Mouse (Mus musculus) liver, adult 2 months (tissue): Measurements from ENCODE around the gene Bnc2. TPM values are rescaled to one million over a fixed set of nuclear protein-coding genes. Genes with fewer than 3 reads are reported as not detected.

Experiments
- DNase-seq: peaks from one replicate; pipeline ENCODE4 v3.0.0-alpha.2; 2011; ENCODE audit warnings: low read depth, low spot score; ENCODE audit errors: extremely low read depth
- H3K27ac ChIP-seq: fragments of 200-500 bp; replicated peaks from 2 replicates; pipeline ENCODE4 v1.5.1; 2012; ENCODE audit warnings: low read depth, mild to moderate bottlenecking, control low read depth, inconsistent platforms, low read length; ENCODE audit not compliant: insufficient read depth
- H3K27me3 ChIP-seq: fragments of 200-500 bp; 2 replicates; pipeline ENCODE4 v1.6.1; 2012; ENCODE audit warnings: mild to moderate bottlenecking, moderate library complexity, low read length, inconsistent platforms; ENCODE audit not compliant: control insufficient read depth, insufficient read depth
- H3K36me3 ChIP-seq: fragments of 200-500 bp; 2 replicates; pipeline ENCODE4 v1.6.1; 2012; ENCODE audit warnings: low read length, inconsistent platforms; ENCODE audit not compliant: control insufficient read depth, insufficient read depth
- H3K4me1 ChIP-seq: fragments of 200-500 bp; 2 replicates; pipeline ENCODE4 v1.6.1; 2011; ENCODE audit warnings: low read length; ENCODE audit not compliant: control insufficient read depth, insufficient read depth
- H3K4me3 ChIP-seq: fragments of 200-500 bp; 2 replicates; pipeline ENCODE4 v1.5.1; 2011; ENCODE audit warnings: low read depth, mild to moderate bottlenecking, control low read depth, low read length, moderate library complexity; ENCODE audit not compliant: insufficient read depth
- H3K79me2 ChIP-seq: fragments of 200-500 bp; 2 replicates; pipeline ENCODE4 v1.6.1; 2012; ENCODE audit warnings: inconsistent platforms, mild to moderate bottlenecking, low read length, moderate library complexity; ENCODE audit not compliant: control insufficient read depth, insufficient read depth
- H3K9ac ChIP-seq: fragments of 200-500 bp; 2 replicates; pipeline ENCODE4 v1.6.1; 2012; ENCODE audit warnings: low read depth, mild to moderate bottlenecking, control low read depth, inconsistent platforms, low read length
- CTCF ChIP-seq: fragments of 200-500 bp; IDR thresholded peaks from 2 replicates; pipeline ENCODE4 v1.5.1; 2011; ENCODE audit warnings: low read depth, low read length, control low read depth
- POLR2A ChIP-seq: fragments of 200-500 bp; IDR thresholded peaks from 2 replicates; pipeline ENCODE4 v1.6.1; 2011; ENCODE audit warnings: low read length, control low read depth; ENCODE audit not compliant: insufficient read depth; ENCODE audit errors: extremely low read depth
- WGBS: fragments of 180-500 bp; shearing (Covaris S2); methylation state at CpG from one replicate; pipeline ENCODE4 v1.1.7; 2018; 5-methylcytosine and 5-hydroxymethylcytosine counted together
- polyA plus RNA-seq: library from polyadenylated mRNA; depleted of rRNA; stranded (reverse); fragments of >200 nt; gene quantifications from 2 replicates; pipeline ENCODE4 v1.2.3, GENCODE M21; 2012
- total RNA-seq: library from RNA; depleted of rRNA; stranded (reverse); fragments of >200 nt; gene quantifications from 2 replicates; pipeline ENCODE4 v1.2.3, GENCODE M21; 2014

The Bnc2 gene
- total and polyA plus RNA-seq, 2 experiments = 0.09 to 0.12 TPM

GRCm38 (mm10) chr4:84668226-84668625, 6.8 kb downstream of the Bnc2 start:
- Histone ChIP-seq H3K27me3 (no peaks in the 10 kb centered on the region), H3K9ac (no peak overlapping the region), H3K36me3 (no peaks in the 10 kb centered on the region), H3K27ac (no peak overlapping the region), H3K79me2 (no peaks in the 10 kb centered on the region), H3K4me3 (no peak overlapping the region), H3K4me1 (no peaks in the 10 kb centered on the region)
- 85% methylated on average over 5 of the region's 5 CpGs for WGBS
- DNase-seq = no peak
- no peak for TF ChIP-seq POLR2A
- no peak for TF ChIP-seq CTCF

GRCm38 (mm10) chr4:84662228-84663065, 12.6 kb downstream of the Bnc2 start:
- H3K36me3 ChIP-seq = no peaks in the 10 kb centered on the region
- no peak overlapping the region for H3K4me3 ChIP-seq
- no peaks in the 10 kb centered on the region for H3K4me1 ChIP-seq
- no peaks in the 10 kb centered on the region for H3K27me3 ChIP-seq
- no peak for DNase-seq
- 85% methylated on average over 5 of the region's 5 CpGs for WGBS
- no peak overlapping the region for H3K9ac ChIP-seq
- TF ChIP-seq CTCF = no peak
- TF ChIP-seq POLR2A = no peak
- no peaks in the 10 kb centered on the region for H3K79me2 ChIP-seq
- no peak overlapping the region for H3K27ac ChIP-seq

- 62% methylated on average over 3 of the region's 3 CpGs for WGBS
- Histone ChIP-seq H3K27ac (no peak overlapping the region), H3K36me3 (no peaks in the 10 kb centered on the region), H3K9ac (no peak overlapping the region), H3K4me1 (no peaks in the 10 kb centered on the region), H3K79me2 (no peaks in the 10 kb centered on the region), H3K27me3 (no peaks in the 10 kb centered on the region), H3K4me3 (no peak overlapping the region)
- no peak for DNase-seq
- no peak for TF ChIP-seq POLR2A
- no peak for TF ChIP-seq CTCF
Measured at GRCm38 (mm10) chr4:84661341-84661740, 13.7 kb downstream of the Bnc2 start.

GRCm38 (mm10) chr4:84651786-84652185, 23.3 kb downstream of the Bnc2 start:
- Histone ChIP-seq H3K4me3 (no peak overlapping the region), H3K27ac (no peak overlapping the region), H3K79me2 (no peaks in the 10 kb centered on the region), H3K4me1 (no peaks in the 10 kb centered on the region), H3K36me3 (no peaks in the 10 kb centered on the region), H3K9ac (no peak overlapping the region), H3K27me3 (no peaks in the 10 kb centered on the region)
- 71% methylated on average over 8 of the region's 8 CpGs for WGBS
- DNase-seq = no peak
- TF ChIP-seq CTCF (no peak), POLR2A (no peak)

- Histone ChIP-seq H3K4me3 (no peak overlapping the region), H3K4me1 (no peaks in the 10 kb centered on the region), H3K36me3 (no peaks in the 10 kb centered on the region), H3K9ac (no peak overlapping the region), H3K27ac (no peak overlapping the region), H3K79me2 (no peaks in the 10 kb centered on the region), H3K27me3 (no peaks in the 10 kb centered on the region)
- DNase-seq = no peak
- no peak for TF ChIP-seq CTCF
- TF ChIP-seq POLR2A = no peak
Measured at GRCm38 (mm10) chr4:84646576-84646975, 28.5 kb downstream of the Bnc2 start.

GRCm38 (mm10) chr4:84639166-84639565, 35.9 kb downstream of the Bnc2 start:
- no peak for TF ChIP-seq CTCF
- no peak for TF ChIP-seq POLR2A
- WGBS = 62% methylated on average over 6 of the region's 6 CpGs

More at GRCm38 (mm10) chr4:84639166-84639565, 35.9 kb downstream of the Bnc2 start:
- Histone ChIP-seq H3K27ac (no peak overlapping the region), H3K27me3 (no peaks in the 10 kb centered on the region), H3K79me2 (no peaks in the 10 kb centered on the region), H3K4me3 (no peak overlapping the region), H3K36me3 (no peaks in the 10 kb centered on the region), H3K4me1 (0 out of 2 replicates have a peak, but pooled peaks cover 3% of the 10 kb centered on the region), H3K9ac (no peak overlapping the region)
- no peak for DNase-seq
